Mouse (Mus musculus): Measurements from ENCODE around the gene Nt5c2. TPM values are rescaled to one million over a fixed set of nuclear protein-coding genes. Genes with fewer than 3 reads are reported as not detected.

The Nt5c2 gene
- polyA plus RNA-seq, 1 experiment = 10.2 TPM

GRCm38 (mm10) chr19:46958566-46958965, 56.4 kb downstream of the Nt5c2 start:
- DNase-seq (ENCODE audit: low read depth in 1 of 2, low spot score in 2 of 2) = no peak
- 86% methylated on average over 3 of the region's 3 CpGs for WGBS
- Histone ChIP-seq H3K36me3 (ENCODE audit: control insufficient read depth, insufficient read depth, low read length) (no peaks in the 10 kb centered on the region), H3K27me3 (ENCODE audit: control insufficient read depth, insufficient read depth, low read length) (no peaks in the 10 kb centered on the region), H3K4me3 (ENCODE audit: extremely low read depth, insufficient read depth, insufficient read length) (no peak overlapping the region), H3K4me1 (ENCODE audit: control insufficient read depth, insufficient read depth, insufficient read length) (peaks cover 3% of the 10 kb centered on the region; the same call in 1 of the 2 replicates), H3K27ac (ENCODE audit: insufficient read depth, low read length) (no peak overlapping the region)
- no peak for TF ChIP-seq POLR2A (IDR thresholded peaks at IDR 0.05; ENCODE audit: low read depth, low read length)
- TF ChIP-seq CTCF (IDR thresholded peaks at IDR 0.05; ENCODE audit: extremely low read depth, insufficient read depth, insufficient read length, insufficient replicate concordance) = no peak

DNA sequence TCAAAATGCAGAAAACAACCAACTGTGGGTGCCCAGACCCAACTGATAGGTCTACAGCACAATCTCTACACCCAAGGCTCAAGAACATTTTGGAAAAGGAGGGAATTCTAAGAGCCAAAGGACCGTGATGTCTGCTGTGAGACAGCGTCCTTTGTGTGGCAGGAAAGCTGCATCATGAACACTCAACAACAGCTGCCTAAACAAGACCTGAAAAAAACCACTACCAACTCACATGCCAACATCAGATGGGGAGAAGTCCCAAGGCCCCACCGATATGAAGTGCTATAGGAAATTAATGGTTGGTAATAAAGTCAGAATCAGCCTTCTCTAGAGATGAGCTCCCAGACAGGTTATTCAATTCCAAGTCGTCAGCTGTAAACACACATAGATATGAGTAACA, 57.0 kb downstream of the Nt5c2 start:
- 80% methylated on average over 4 of the region's 4 CpGs for WGBS
- no peaks in the 10 kb centered on the region for H3K36me3 ChIP-seq (ENCODE audit: control insufficient read depth, insufficient read depth, low read length)
- TF ChIP-seq POLR2A (IDR thresholded peaks at IDR 0.05; ENCODE audit: low read depth, low read length) (no peak), CTCF (IDR thresholded peaks at IDR 0.05; ENCODE audit: extremely low read depth, insufficient read depth, insufficient read length, insufficient replicate concordance) (no peak)
- H3K27me3 ChIP-seq (ENCODE audit: control insufficient read depth, insufficient read depth, low read length) = no peaks in the 10 kb centered on the region
- no peak overlapping the region for H3K27ac ChIP-seq (ENCODE audit: insufficient read depth, low read length)
- peaks cover 3% of the 10 kb centered on the region; the same call in 1 of the 2 replicates for H3K4me1 ChIP-seq (ENCODE audit: control insufficient read depth, insufficient read depth, insufficient read length)
- DNase-seq (ENCODE audit: low read depth in 1 of 2, low spot score in 2 of 2) = no peak
- no peak overlapping the region for H3K4me3 ChIP-seq (ENCODE audit: extremely low read depth, insufficient read depth, insufficient read length)

GRCm38 (mm10) chr19:46957001-46957400, 58.0 kb downstream of the Nt5c2 start:
- H3K4me3 ChIP-seq (ENCODE audit: extremely low read depth, insufficient read depth, insufficient read length) = no peak overlapping the region
- no peak for DNase-seq (ENCODE audit: low read depth in 1 of 2, low spot score in 2 of 2)
- WGBS = 79% methylated on average over 5 of the region's 5 CpGs
- no peaks in the 10 kb centered on the region for H3K27me3 ChIP-seq (ENCODE audit: control insufficient read depth, insufficient read depth, low read length)
- TF ChIP-seq CTCF (IDR thresholded peaks at IDR 0.05; ENCODE audit: extremely low read depth, insufficient read depth, insufficient read length, insufficient replicate concordance) = no peak
- no peak for TF ChIP-seq POLR2A (IDR thresholded peaks at IDR 0.05; ENCODE audit: low read depth, low read length)
- H3K27ac ChIP-seq (ENCODE audit: insufficient read depth, low read length) = no peak overlapping the region
- no peaks in the 10 kb centered on the region for H3K36me3 ChIP-seq (ENCODE audit: control insufficient read depth, insufficient read depth, low read length)
- peaks cover 3% of the 10 kb centered on the region; the same call in 1 of the 2 replicates for H3K4me1 ChIP-seq (ENCODE audit: control insufficient read depth, insufficient read depth, insufficient read length)

DNA sequence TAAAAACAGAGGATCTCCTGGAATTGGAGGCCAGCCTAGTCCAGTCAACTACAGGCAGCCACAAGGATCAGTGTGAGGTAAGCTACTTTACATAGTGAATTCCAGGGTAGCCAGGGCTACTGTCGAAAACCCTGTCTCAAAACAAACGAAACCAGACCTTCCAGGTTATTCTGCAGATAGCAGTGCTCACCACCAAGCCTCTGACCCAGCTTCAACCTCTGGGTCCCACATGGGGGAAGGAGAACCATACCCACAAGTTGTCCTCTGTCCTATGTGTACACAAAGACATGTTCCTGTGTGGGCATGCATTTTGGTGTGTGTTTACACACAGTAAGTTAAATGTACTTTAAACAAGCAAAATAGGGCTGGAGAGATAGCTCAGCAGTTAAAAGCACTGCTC, 58.5 kb downstream of the Nt5c2 start:
- Histone ChIP-seq H3K27me3 (ENCODE audit: control insufficient read depth, insufficient read depth, low read length) (no peaks in the 10 kb centered on the region), H3K4me1 (ENCODE audit: control insufficient read depth, insufficient read depth, insufficient read length) (peaks cover 3% of the 10 kb centered on the region; the same call in 1 of the 2 replicates), H3K27ac (ENCODE audit: insufficient read depth, low read length) (no peak overlapping the region), H3K36me3 (ENCODE audit: control insufficient read depth, insufficient read depth, low read length) (no peaks in the 10 kb centered on the region), H3K4me3 (ENCODE audit: extremely low read depth, insufficient read depth, insufficient read length) (no peak overlapping the region)
- no peak for DNase-seq (ENCODE audit: low read depth in 1 of 2, low spot score in 2 of 2)
- WGBS = 77% methylated on average over 2 of the region's 2 CpGs
- TF ChIP-seq POLR2A (IDR thresholded peaks at IDR 0.05; ENCODE audit: low read depth, low read length) (no peak), CTCF (IDR thresholded peaks at IDR 0.05; ENCODE audit: extremely low read depth, insufficient read depth, insufficient read length, insufficient replicate concordance) (no peak)

- H3K4me3 ChIP-seq (ENCODE audit: extremely low read depth, insufficient read depth, insufficient read length) = no peak overlapping the region
- 98% methylated on average over 4 of the region's 4 CpGs for WGBS
- H3K27me3 ChIP-seq (ENCODE audit: control insufficient read depth, insufficient read depth, low read length) = no peaks in the 10 kb centered on the region
- no peak for TF ChIP-seq CTCF (IDR thresholded peaks at IDR 0.05; ENCODE audit: extremely low read depth, insufficient read depth, insufficient read length, insufficient replicate concordance)
- TF ChIP-seq POLR2A (IDR thresholded peaks at IDR 0.05; ENCODE audit: low read depth, low read length) = no peak
- DNase-seq (ENCODE audit: low read depth in 1 of 2, low spot score in 2 of 2) = no peak
- H3K27ac ChIP-seq (ENCODE audit: insufficient read depth, low read length) = no peak overlapping the region
- H3K4me1 ChIP-seq (ENCODE audit: control insufficient read depth, insufficient read depth, insufficient read length) = no peaks in the 10 kb centered on the region
- H3K36me3 ChIP-seq (ENCODE audit: control insufficient read depth, insufficient read depth, low read length) = peaks cover 1% of the 10 kb centered on the region; the same call in 1 of the 2 replicates
Measured at GRCm38 (mm10) chr19:46955630-46956029, 59.3 kb downstream of the Nt5c2 start.

GRCm38 (mm10) chr19:46953536-46953935, 61.4 kb downstream of the Nt5c2 start:
- H3K4me1 ChIP-seq (ENCODE audit: control insufficient read depth, insufficient read depth, insufficient read length) = no peaks in the 10 kb centered on the region
- 92% methylated on average over 3 of the region's 3 CpGs for WGBS
- H3K27me3 ChIP-seq (ENCODE audit: control insufficient read depth, insufficient read depth, low read length) = no peaks in the 10 kb centered on the region
- H3K36me3 ChIP-seq (ENCODE audit: control insufficient read depth, insufficient read depth, low read length) = peaks cover 14% of the 10 kb centered on the region
- no peak for TF ChIP-seq CTCF (IDR thresholded peaks at IDR 0.05; ENCODE audit: extremely low read depth, insufficient read depth, insufficient read length, insufficient replicate concordance)
- TF ChIP-seq POLR2A (IDR thresholded peaks at IDR 0.05; ENCODE audit: low read depth, low read length) = no peak
- no peak overlapping the region for H3K4me3 ChIP-seq (ENCODE audit: extremely low read depth, insufficient read depth, insufficient read length)
- DNase-seq (ENCODE audit: low read depth in 1 of 2, low spot score in 2 of 2) = no peak
- H3K27ac ChIP-seq (ENCODE audit: insufficient read depth, low read length) = no peak overlapping the region

GRCm38 (mm10) chr19:46952986-46953385, 62.0 kb downstream of the Nt5c2 start:
- no peak overlapping the region for H3K27ac ChIP-seq (ENCODE audit: insufficient read depth, low read length)
- no peak for DNase-seq (ENCODE audit: low read depth in 1 of 2, low spot score in 2 of 2)
- no peaks in the 10 kb centered on the region for H3K27me3 ChIP-seq (ENCODE audit: control insufficient read depth, insufficient read depth, low read length)
- WGBS = 88% methylated on average over 5 of the region's 5 CpGs
- H3K4me1 ChIP-seq (ENCODE audit: control insufficient read depth, insufficient read depth, insufficient read length) = no peaks in the 10 kb centered on the region
- no peak overlapping the region for H3K4me3 ChIP-seq (ENCODE audit: extremely low read depth, insufficient read depth, insufficient read length)
- peaks cover 16% of the 10 kb centered on the region for H3K36me3 ChIP-seq (ENCODE audit: control insufficient read depth, insufficient read depth, low read length)
- TF ChIP-seq POLR2A (IDR thresholded peaks at IDR 0.05; ENCODE audit: low read depth, low read length) (no peak), CTCF (IDR thresholded peaks at IDR 0.05; ENCODE audit: extremely low read depth, insufficient read depth, insufficient read length, insufficient replicate concordance) (no peak)

All from spleen, adult 2 months (tissue).